Mouse (Mus musculus) liver, embryonic 12.5 days (tissue): ENCODE data around the gene Golph3. TPM values are rescaled to one million over a fixed set of nuclear protein-coding genes. Genes with fewer than 3 reads are reported as not detected.
"Not testable (repeated sequence)": the region's sequence is repeated elsewhere in the genome, so short reads cannot be mapped to it uniquely, and the experiment has no call there.

Source experiments
- ATAC-seq: fragments of 200-750 bp; cut with Nextera tagmentation; 2 replicates; pipeline ENCODE4 v1.8.0; 2017; ENCODE audit warnings: moderate number of reproducible peaks, mild to moderate bottlenecking, moderate library complexity
- H3K27ac ChIP-seq: fragments of 300-500 bp; sonication (generic); 2 replicates; pipeline ENCODE4 v1.5.1; 2016; ENCODE audit warnings: mild to moderate bottlenecking
- H3K27me3 ChIP-seq: fragments of 300-500 bp; sonication (generic); replicated peaks from 2 replicates; pipeline ENCODE4 v1.6.1; 2016; ENCODE audit warnings: mild to moderate bottlenecking, moderate library complexity
- H3K36me3 ChIP-seq: fragments of 300-500 bp; sonication (generic); 2 replicates; pipeline ENCODE4 v1.6.1; 2016; ENCODE audit warnings: mild to moderate bottlenecking, moderate library complexity
- H3K4me1 ChIP-seq: fragments of 300-500 bp; sonication (generic); 2 replicates; pipeline ENCODE4 v1.6.1; 2016
- H3K4me2 ChIP-seq: fragments of 300-500 bp; sonication (generic); 2 replicates; pipeline ENCODE4 v1.6.1; 2016; ENCODE audit warnings: mild to moderate bottlenecking, moderate library complexity
- H3K4me3 ChIP-seq: fragments of 300-500 bp; sonication (generic); 2 replicates; pipeline ENCODE4 v1.5.1; 2016; ENCODE audit warnings: mild to moderate bottlenecking, moderate library complexity
- H3K9ac ChIP-seq: fragments of 300-500 bp; sonication (generic); 2 replicates; pipeline ENCODE4 v1.6.1; 2016; ENCODE audit warnings: mild to moderate bottlenecking, moderate library complexity
- H3K9me3 ChIP-seq: fragments of 300-500 bp; sonication (generic); replicated peaks from 2 replicates; pipeline ENCODE4 v1.6.1; 2016; ENCODE audit warnings: mild to moderate bottlenecking, moderate library complexity
- WGBS: fragments of 180-500 bp; shearing (Covaris S2); methylation state at CpG from one replicate; pipeline ENCODE4 v1.1.7; 2016; ENCODE audit not compliant: insufficient replicate concordance; 5-methylcytosine and 5-hydroxymethylcytosine counted together
- polyA plus RNA-seq: library from polyadenylated mRNA; unstranded; fragments of >200 nt; fragmentation: Nextera tagmentation; extraction: Ambion mirVana; gene quantifications from 2 replicates; pipeline ENCODE4 v1.2.1, GENCODE M21; 2016

The Golph3 gene
- polyA plus RNA-seq, 1 experiment from 2014 or later: 79.8 TPM

DNA sequence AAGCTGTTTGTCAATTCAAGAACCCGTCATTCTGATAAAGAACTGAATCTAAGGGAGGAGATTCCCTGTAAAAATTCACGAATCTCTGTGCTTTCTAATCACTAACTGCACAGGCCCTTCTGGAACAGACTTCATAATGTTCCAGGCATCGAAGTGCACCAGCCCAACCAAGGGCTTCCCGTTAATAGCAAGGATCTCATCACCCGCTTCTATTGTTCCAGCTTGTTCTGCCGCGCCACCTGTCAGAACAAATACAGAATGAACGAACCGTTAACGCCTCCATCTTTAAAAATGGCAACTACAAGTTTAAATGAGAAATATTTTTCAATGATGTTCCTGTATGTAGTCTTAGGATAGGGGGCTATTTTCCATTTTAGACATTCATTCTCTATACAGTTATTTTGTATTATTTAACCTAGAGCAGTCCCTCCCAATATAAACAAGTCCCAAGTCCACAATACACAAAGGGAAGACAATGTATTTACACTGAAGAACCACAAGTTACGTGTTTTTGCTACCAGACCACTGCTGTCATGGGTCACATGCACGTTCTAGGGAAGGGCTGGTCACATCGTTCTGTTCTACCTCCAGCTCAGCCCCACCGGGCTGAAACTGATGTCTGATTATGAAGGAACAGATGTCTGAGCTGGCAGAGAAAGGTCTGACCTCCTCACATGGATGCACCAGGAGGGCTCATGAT, 40.9 kb downstream of the Golph3 start:
- Histone ChIP-seq H3K4me2 (no peak overlapping the region), H3K4me1 (peaks cover 18% of the 10 kb centered on the region), H3K4me3 (no peak overlapping the region), H3K9me3 (no peaks in the 10 kb centered on the region), H3K27ac (no peak overlapping the region), H3K27me3 (no peaks in the 10 kb centered on the region), H3K36me3 (peaks cover 27% of the 10 kb centered on the region), H3K9ac (no peak overlapping the region)
- no peak for ATAC-seq
- 79% methylated on average over 14 of the region's 14 CpGs for WGBS

DNA sequence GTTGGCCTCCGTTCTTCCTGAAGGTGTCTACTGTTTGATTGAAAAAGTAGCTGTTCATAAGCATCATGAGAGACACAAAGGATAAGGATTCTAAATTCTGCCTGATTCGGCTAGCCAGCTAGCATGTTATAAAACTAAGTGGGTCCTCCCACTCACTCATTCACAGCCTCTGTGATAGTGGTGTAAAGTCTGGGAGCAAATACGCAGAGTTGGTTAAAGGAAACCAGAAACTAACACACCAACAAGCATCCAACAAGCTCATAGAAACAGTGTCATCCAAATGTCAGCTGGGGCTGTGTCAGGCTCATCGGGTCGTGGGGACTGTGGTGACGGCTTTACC, 41.4 kb downstream of the Golph3 start:
- Histone ChIP-seq H3K4me3 (no peak overlapping the region), H3K4me1 (peaks cover 23% of the 10 kb centered on the region), H3K4me2 (no peak overlapping the region), H3K36me3 (peaks cover 23% of the 10 kb centered on the region; the same call in 1 of the 2 replicates), H3K9me3 (no peaks in the 10 kb centered on the region), H3K9ac (no peak overlapping the region), H3K27ac (no peak overlapping the region), H3K27me3 (no peaks in the 10 kb centered on the region)
- 79% methylated on average over 6 of the region's 6 CpGs for WGBS
- ATAC-seq: no peak

DNA sequence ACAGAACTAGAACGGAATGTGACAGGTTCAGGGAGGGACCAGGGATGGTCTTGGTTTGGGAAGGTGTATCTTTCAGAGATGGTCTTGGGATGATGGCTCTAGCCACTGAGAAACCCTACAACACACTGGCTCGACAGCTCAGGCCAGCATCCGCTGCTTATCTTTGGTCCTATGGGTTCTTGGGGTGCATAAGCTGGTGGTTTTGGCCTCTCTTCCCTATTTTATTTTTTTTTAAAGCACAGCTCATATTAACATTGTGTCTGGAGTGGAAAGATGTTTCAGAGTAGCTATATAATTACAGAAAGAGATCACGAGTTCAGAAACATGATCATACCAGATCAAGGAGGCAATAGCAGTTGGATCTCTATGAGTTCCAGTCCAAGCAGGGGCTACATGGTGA, 42.8 kb downstream of the Golph3 start:
- no peak overlapping the region for H3K27ac ChIP-seq
- peaks cover 15% of the 10 kb centered on the region; the same call in 1 of the 2 replicates for H3K36me3 ChIP-seq
- peaks cover 34% of the 10 kb centered on the region for H3K4me1 ChIP-seq
- ATAC-seq: no peak
- no peaks in the 10 kb centered on the region for H3K9me3 ChIP-seq
- H3K4me2 ChIP-seq: no peak overlapping the region
- no peak overlapping the region for H3K9ac ChIP-seq
- 72% methylated on average over 4 of the region's 4 CpGs for WGBS
- no peak overlapping the region for H3K4me3 ChIP-seq
- no peaks in the 10 kb centered on the region for H3K27me3 ChIP-seq

DNA sequence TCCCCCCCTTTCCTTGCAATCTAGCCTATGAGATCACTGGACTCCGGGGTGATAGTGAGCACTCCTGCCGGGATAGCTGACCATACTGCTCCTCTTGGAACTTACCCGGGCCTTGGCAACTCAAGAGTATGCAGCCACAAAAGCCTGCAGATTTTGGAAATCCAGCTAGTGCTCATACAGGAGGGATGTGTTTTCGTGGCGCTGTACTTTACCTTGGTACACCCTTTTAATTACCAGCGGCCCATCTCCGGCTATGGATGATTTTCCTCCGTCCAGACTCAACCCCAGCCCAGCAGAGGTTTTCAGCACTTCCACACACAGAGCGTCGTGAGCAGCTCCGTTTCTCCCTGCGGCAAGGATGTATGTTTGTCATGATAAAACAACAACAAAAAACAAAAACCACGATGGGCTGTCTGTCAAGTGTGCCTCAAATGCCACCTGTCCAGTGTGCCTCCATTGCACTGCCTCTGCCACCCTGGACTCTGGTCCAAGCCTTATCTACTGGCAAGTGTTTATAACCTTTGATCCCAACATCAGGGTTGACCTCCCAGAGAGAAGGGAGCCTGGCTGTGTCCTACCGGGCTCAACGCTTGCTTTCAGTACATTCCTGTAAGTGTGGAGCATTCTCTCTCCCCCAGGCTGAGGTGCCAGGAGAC, 44.3 kb downstream of the Golph3 start:
- H3K4me2 ChIP-seq: no peak overlapping the region
- 64% methylated on average over 15 of the region's 15 CpGs for WGBS
- peak overlapping the region; percentile 32 for H3K27ac ChIP-seq

DNA sequence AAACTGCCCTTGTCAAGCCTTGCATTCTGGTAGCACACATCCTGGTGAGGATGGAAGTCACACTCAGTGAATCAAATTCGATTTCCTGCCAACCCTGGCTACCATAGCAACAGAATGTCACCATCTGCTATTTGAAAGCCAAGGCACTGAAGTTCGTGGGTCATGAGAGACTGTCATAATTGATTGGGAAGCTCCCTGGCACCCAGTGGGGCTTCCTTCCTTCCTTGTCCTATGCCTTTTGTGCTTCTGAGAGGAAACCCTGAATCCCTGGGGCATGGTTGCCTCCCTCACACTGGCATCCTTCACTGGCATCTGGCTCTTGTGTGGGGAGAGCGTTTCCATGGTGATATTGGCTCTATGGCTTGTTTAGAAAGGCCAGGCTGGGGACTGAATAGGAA, 44.8 kb downstream of the Golph3 start:
- Histone ChIP-seq H3K9me3 (no peaks in the 10 kb centered on the region), H3K36me3 (peaks cover 7% of the 10 kb centered on the region; the same call in 1 of the 2 replicates), H3K4me2 (no peak overlapping the region), H3K27me3 (no peaks in the 10 kb centered on the region), H3K4me1 (peaks cover 34% of the 10 kb centered on the region), H3K27ac (peak overlapping the region; percentile 32), H3K4me3 (no peak overlapping the region), H3K9ac (no peak overlapping the region)
- WGBS: 61% methylated on average over 3 of the region's 3 CpGs
- no peak for ATAC-seq

More for the DNA sequence above, 44.3 kb downstream of the Golph3 start:
- H3K27me3 ChIP-seq: no peaks in the 10 kb centered on the region
- H3K9me3 ChIP-seq: no peaks in the 10 kb centered on the region
- ATAC-seq: no peak
- peaks cover 34% of the 10 kb centered on the region for H3K4me1 ChIP-seq
- peaks cover 12% of the 10 kb centered on the region; the same call in 1 of the 2 replicates for H3K36me3 ChIP-seq
- H3K4me3 ChIP-seq: no peak overlapping the region
- H3K9ac ChIP-seq: no peak overlapping the region

DNA sequence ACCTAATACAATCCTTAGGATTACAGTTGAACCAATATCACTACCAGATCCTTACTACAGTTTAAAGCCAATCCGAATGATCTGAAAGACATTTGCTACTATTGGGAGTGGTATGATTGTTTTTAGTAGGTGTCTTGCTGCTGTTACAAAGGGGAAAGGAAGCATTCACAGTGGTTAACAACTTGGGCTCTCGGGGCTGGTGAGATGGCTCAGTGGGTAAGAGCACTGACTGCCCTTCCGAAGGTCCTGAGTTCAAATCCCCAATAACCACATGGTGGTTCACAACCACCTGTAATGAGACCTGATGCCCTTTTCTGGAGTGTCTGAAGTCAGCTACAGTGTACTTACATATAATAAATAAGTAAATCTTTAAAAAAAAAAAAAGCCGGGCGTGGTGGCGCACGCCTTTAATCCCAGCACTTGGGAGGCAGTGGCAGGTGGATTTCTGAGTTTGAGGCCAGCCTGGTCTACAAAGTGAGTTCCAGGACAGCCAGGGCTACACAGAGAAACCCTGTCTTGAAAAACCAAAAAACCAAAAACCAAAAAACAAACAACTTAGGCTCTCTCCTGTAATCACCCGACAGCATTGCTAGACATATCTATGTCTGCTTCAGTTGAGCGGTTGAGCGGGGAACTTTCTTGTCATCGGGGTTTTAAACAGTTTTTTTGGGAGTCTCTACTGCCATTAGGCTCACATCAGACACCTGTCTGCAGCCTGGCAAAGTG, 45.5 kb downstream of the Golph3 start:
- not testable (repeated sequence) for H3K27me3 ChIP-seq, H3K36me3 ChIP-seq, H3K9me3 ChIP-seq, ATAC-seq
- Histone ChIP-seq H3K9ac (peak overlapping the region; percentile 40; the same call in 1 of the 2 replicates), H3K4me1 (peaks cover 39% of the 10 kb centered on the region), H3K4me3 (peak overlapping the region; percentile 33), H3K4me2 (peak overlapping the region; percentile 68), H3K27ac (peak overlapping the region; percentile 85)
- WGBS: 64% methylated on average over 11 of the region's 11 CpGs

DNA sequence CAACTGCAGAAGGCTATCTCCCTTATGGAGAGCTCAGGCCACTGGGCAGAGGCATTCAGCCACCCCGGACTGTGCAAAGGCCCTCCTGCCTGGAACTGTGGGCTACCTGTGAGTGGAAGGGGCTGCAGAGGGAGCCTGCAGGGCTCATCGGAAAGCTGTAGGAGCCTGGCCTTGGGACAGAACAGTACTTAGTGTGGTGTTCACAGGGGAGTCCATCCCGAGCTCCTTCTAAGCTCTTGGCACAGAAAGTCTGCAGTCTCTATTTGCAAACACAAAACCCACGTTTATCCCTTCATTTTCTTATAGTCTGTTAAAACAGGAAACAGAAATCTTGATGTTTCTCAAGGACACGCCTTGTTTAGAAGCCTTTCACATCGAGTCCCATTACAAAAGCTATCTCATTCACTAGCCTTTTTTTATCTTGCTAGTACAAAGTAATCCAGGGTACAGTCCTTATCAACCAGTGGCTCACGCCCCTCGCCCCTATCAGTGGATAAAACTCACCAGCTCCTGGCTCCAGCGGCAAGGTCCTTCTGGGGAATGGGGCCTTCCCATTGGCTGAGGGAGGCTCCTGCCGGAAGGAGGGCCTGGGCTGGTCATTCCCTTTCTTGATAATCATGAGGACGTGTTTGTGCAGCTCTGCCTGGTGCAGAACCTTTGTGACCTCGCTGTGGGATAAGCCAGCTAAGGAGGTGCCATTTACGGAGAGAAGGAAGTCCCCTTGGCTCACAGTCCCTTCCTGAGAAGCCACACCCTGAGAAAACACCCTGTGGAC, 46.2 kb downstream of the Golph3 start:
- WGBS: 11% methylated on average over 13 of the region's 13 CpGs
- Histone ChIP-seq H3K36me3 (no peaks in the 10 kb centered on the region), H3K4me1 (peaks cover 39% of the 10 kb centered on the region), H3K9ac (peak overlapping the region; percentile 40; the same call in 1 of the 2 replicates), H3K4me2 (peak overlapping the region; percentile 68), H3K4me3 (peak overlapping the region; percentile 33), H3K27me3 (no peaks in the 10 kb centered on the region), H3K9me3 (no peaks in the 10 kb centered on the region), H3K27ac (peak overlapping the region; percentile 85)
- ATAC-seq: peak; percentile 89

DNA sequence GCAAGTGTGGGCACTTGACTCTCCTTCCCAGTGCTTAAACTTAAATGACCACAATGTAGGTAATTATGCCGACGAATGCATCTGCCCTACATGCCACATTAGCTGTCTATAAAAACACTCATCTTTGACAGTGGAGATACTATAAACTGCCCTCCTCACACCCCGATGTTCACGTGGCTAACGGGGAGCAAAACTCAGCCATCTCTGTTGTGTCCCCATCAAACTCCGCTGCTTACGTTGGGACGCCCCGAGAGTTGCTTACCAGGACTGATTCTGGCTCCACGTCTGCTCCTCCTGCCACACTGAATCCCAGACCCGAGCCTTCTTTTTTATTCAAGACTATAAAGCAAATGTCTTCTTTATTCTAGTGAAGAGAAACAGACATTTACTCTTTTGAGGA, 47.1 kb downstream of the Golph3 start:
- Histone ChIP-seq H3K4me2 (peak overlapping the region; percentile 68), H3K9me3 (no peaks in the 10 kb centered on the region), H3K4me3 (no peak overlapping the region), H3K27me3 (no peaks in the 10 kb centered on the region; the same call in 1 of the 2 replicates), H3K36me3 (no peaks in the 10 kb centered on the region), H3K9ac (no peak overlapping the region), H3K27ac (peak overlapping the region; percentile 85), H3K4me1 (peaks cover 39% of the 10 kb centered on the region)
- ATAC-seq: no peak
- WGBS: 77% methylated on average over 11 of the region's 11 CpGs

DNA sequence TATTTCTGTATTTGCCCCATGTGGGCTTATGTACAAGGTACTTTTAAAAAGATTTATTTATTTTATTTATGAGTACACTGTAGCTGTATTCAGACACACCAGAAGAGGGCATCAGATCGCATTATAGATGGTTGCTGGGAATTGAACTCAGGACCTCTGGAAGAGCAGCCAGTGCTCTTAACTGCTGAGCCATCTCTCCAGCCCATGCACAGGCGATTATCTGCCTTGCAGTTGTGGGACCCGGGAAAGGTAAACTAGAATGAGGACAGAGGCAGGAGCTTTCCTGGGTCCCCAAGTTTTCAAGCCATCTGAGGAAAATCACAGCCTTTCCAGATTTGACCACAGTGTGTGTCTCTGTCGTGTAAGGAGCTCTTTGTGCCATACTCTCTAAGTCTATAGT, 47.6 kb downstream of the Golph3 start:
- 63% methylated on average over 4 of the region's 4 CpGs for WGBS
- H3K4me3 ChIP-seq: no peak overlapping the region
- H3K27me3 ChIP-seq: peaks cover under 1% of the 10 kb centered on the region; the same call in 1 of the 2 replicates
- no peak for ATAC-seq
- H3K4me2 ChIP-seq: no peak overlapping the region
- H3K9ac ChIP-seq: no peak overlapping the region
- peaks cover 39% of the 10 kb centered on the region for H3K4me1 ChIP-seq
- H3K36me3 ChIP-seq: no peaks in the 10 kb centered on the region
- no peaks in the 10 kb centered on the region for H3K9me3 ChIP-seq
- no peak overlapping the region for H3K27ac ChIP-seq

DNA sequence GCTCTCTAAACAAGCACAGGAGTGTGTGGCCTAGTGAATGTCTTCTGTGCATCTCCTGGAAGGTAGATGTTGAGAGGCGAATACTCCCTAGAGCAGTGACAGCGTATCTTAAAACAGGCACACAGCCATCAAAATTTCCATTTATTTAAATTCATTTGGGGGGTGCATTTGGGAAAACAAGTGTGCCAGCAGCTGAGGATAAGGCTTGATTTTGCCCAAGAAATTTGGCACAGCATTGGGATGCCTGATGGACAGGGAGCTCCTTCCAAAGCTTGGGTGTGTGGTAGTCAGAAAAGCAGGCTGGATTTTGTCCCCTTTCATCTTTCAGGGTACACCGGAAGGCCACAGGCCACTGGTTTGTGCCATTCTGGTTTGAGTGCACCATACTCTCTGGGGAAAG, 48.8 kb downstream of the Golph3 start:
- 87% methylated on average over 3 of the region's 3 CpGs for WGBS
- Histone ChIP-seq H3K36me3 (no peaks in the 10 kb centered on the region), H3K9me3 (no peaks in the 10 kb centered on the region)

DNA sequence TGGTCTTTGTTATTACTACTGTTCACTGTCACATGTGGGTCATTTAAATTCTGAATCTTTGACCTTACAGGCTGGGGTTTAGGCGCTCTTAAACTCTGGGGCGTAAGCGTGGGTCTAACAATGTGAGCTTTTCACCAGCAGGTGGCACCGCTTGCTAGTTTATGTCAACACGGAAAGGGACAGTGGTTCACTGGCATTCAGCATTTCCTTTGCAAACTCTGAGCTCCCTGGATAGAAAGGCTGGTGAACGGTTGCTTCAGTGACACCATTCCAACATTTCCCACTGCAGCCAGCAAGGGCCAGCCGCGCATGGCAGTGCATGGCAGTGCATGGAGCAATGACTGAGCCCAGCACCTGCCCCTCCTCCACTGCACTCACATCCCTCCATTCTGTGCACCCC, 49.9 kb downstream of the Golph3 start:
- no peaks in the 10 kb centered on the region for H3K36me3 ChIP-seq
- ATAC-seq: no peak
- no peak overlapping the region for H3K4me3 ChIP-seq
- H3K9ac ChIP-seq: no peak overlapping the region
- no peak overlapping the region for H3K27ac ChIP-seq
- 7% methylated on average over 8 of the region's 8 CpGs for WGBS
- H3K4me2 ChIP-seq: no peak overlapping the region
- peaks cover 4% of the 10 kb centered on the region; the same call in 1 of the 2 replicates for H3K27me3 ChIP-seq
- peaks cover 42% of the 10 kb centered on the region for H3K4me1 ChIP-seq
- H3K9me3 ChIP-seq: no peaks in the 10 kb centered on the region

More for the DNA sequence above, 48.8 kb downstream of the Golph3 start:
- no peak for ATAC-seq
- Histone ChIP-seq H3K4me2 (no peak overlapping the region), H3K4me1 (peaks cover 42% of the 10 kb centered on the region), H3K27me3 (peaks cover 4% of the 10 kb centered on the region; the same call in 1 of the 2 replicates), H3K27ac (no peak overlapping the region), H3K4me3 (no peak overlapping the region), H3K9ac (no peak overlapping the region)
